Mouse (Mus musculus): ENCODE results near the gene Morc3. TPM values are rescaled to one million over a fixed set of nuclear protein-coding genes. Genes with fewer than 3 reads are reported as not detected.

Gene Morc3
- polyA plus RNA-seq, 1 experiment from 2014 or later, result 33.1 TPM

GRCm38 (mm10) chr16:93917712-93918678, 86.1 kb downstream of the Morc3 start:
- no peaks in the 10 kb centered on the region for H3K27me3 ChIP-seq
- H3K9me3 ChIP-seq, result no peaks in the 10 kb centered on the region
- H3K27ac ChIP-seq, result peak overlapping the region; percentile 18; the same call in 1 of the 2 replicates
- no peak overlapping the region for H3K4me3 ChIP-seq
- H3K36me3 ChIP-seq, result no peaks in the 10 kb centered on the region
- 27% methylated on average over 20 of the region's 22 CpGs for WGBS
- peaks cover 11% of the 10 kb centered on the region for H3K4me1 ChIP-seq
- H3K4me2 ChIP-seq, result peak overlapping the region; percentile 39
- no peak overlapping the region for H3K9ac ChIP-seq
- ATAC-seq (ENCODE audit: borderline replicate concordance, extremely low read depth, low FRiP score, low TSS enrichment), result peak; percentile 61; the same call in 1 of the 2 replicates

GRCm38 (mm10) chr16:93918679-93919060, 86.7 kb downstream of the Morc3 start:
- H3K4me3 ChIP-seq, result no peak overlapping the region
- whole genome bisulfite sequencing, result 60% methylated on average over 8 of the region's 8 CpGs

DNA sequence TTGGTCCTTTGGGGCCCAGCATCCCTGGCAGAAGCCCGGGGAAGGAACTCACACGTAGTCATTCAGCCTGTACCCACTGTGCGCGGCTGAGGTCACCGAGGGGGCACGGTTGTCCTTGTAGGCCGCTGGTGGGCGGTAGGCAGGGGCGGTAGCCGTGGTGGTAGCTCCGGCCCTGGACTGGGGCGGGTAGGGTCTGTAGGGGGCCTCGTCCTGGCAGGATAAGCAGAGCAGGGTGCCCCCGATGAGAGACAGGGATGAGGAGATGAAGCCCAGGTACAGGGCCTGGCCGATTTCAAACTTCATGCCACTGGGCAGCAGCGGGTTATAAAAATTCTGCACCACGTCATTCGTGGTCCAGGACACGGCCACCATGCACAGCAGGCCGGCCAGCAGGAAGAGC, 87.3 kb downstream of the Morc3 start:
- H3K4me1 ChIP-seq, result peaks cover 9% of the 10 kb centered on the region
- no peak overlapping the region for H3K9ac ChIP-seq
- H3K4me3 ChIP-seq, result no peak overlapping the region
- no peak overlapping the region for H3K27ac ChIP-seq
- H3K27me3 ChIP-seq, result no peaks in the 10 kb centered on the region
- 72% methylated on average over 20 of the region's 20 CpGs for WGBS
- no peak overlapping the region for H3K4me2 ChIP-seq
- ATAC-seq (ENCODE audit: borderline replicate concordance, extremely low read depth, low FRiP score, low TSS enrichment), result no peak
- H3K9me3 ChIP-seq, result no peaks in the 10 kb centered on the region
- H3K36me3 ChIP-seq, result no peaks in the 10 kb centered on the region

More at GRCm38 (mm10) chr16:93918679-93919060, 86.7 kb downstream of the Morc3 start:
- H3K4me1 ChIP-seq, result peaks cover 11% of the 10 kb centered on the region
- H3K9me3 ChIP-seq, result no peaks in the 10 kb centered on the region
- H3K27ac ChIP-seq, result no peak overlapping the region
- no peaks in the 10 kb centered on the region for H3K27me3 ChIP-seq
- peak overlapping the region; percentile 39 for H3K4me2 ChIP-seq
- no peak overlapping the region for H3K9ac ChIP-seq
- no peak for ATAC-seq (ENCODE audit: borderline replicate concordance, extremely low read depth, low FRiP score, low TSS enrichment)
- no peaks in the 10 kb centered on the region for H3K36me3 ChIP-seq

- no peak overlapping the region for H3K27ac ChIP-seq
- no peak overlapping the region for H3K4me3 ChIP-seq
- no peak for ATAC-seq (ENCODE audit: borderline replicate concordance, extremely low read depth, low FRiP score, low TSS enrichment)
- no peaks in the 10 kb centered on the region for H3K27me3 ChIP-seq
- WGBS, result 61% methylated on average over 4 of the region's 4 CpGs
- H3K4me1 ChIP-seq, result peaks cover 7% of the 10 kb centered on the region
- no peak overlapping the region for H3K4me2 ChIP-seq
- H3K36me3 ChIP-seq, result no peaks in the 10 kb centered on the region
- no peaks in the 10 kb centered on the region for H3K9me3 ChIP-seq
- H3K9ac ChIP-seq, result no peak overlapping the region
These were observed 88.8 kb downstream of the Morc3 start for GRCm38 (mm10) chr16:93920673-93921072.

DNA sequence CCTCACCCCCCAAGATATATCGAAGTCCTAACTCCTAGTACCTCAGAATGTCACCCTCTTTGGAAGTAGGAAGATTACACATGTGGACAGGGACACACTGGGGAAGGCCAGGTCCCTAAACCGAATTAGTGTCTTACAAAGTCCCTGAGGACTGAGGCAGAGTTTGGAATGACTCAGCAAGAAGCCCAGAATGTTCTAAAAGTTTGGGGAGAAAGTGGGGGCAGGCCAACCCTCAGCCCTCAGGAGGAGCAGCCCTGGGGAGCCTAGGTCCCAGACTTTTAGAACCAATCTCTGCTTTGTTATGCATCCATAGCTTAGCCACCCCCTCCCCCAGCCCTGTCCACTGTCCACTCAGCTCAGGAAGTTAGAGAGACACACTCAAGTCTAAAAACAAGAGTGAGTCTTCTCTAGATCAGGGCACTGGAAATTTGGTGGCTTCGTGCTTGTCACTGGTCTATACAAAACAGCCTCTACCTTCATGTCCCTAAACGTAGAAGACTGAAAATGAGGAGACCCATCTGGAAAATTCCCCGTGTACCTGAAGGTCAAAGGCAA, 91.0 kb downstream of the Morc3 start:
- no peaks in the 10 kb centered on the region for H3K36me3 ChIP-seq
- H3K4me3 ChIP-seq, result no peak overlapping the region
- H3K27ac ChIP-seq, result no peak overlapping the region
- ATAC-seq (ENCODE audit: borderline replicate concordance, extremely low read depth, low FRiP score, low TSS enrichment), result no peak
- H3K9me3 ChIP-seq, result no peaks in the 10 kb centered on the region
- H3K9ac ChIP-seq, result no peak overlapping the region
- no peaks in the 10 kb centered on the region for H3K27me3 ChIP-seq
- H3K4me2 ChIP-seq, result no peak overlapping the region
- H3K4me1 ChIP-seq, result peaks cover 3% of the 10 kb centered on the region
- WGBS, result 73% methylated on average over 5 of the region's 5 CpGs

DNA sequence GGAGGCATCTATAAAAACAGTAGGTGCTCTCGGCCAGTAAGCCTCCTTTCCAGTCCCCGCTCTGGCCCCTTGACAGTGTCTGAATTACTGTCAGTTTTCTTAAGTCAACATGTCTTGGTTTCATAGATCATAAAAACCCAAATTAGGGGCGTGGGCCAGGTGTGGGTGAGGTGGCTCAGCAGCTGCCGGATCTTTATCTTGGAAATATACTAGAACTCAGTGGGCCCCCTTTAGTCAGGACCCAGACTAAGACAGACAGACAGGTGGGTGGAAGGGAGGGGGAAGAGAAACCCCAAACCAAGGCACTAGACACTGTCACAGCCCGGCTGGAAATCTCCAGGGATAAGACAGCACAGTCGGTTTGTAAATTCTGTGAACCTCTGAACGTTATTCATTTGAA, 91.9 kb downstream of the Morc3 start:
- WGBS, result 63% methylated on average over 7 of the region's 7 CpGs
- H3K4me1 ChIP-seq, result no peaks in the 10 kb centered on the region

More for the DNA sequence above, 91.9 kb downstream of the Morc3 start:
- no peak overlapping the region for H3K4me2 ChIP-seq
- no peak overlapping the region for H3K4me3 ChIP-seq
- no peak overlapping the region for H3K27ac ChIP-seq
- H3K9me3 ChIP-seq, result no peaks in the 10 kb centered on the region
- no peak for ATAC-seq (ENCODE audit: borderline replicate concordance, extremely low read depth, low FRiP score, low TSS enrichment)
- H3K27me3 ChIP-seq, result no peaks in the 10 kb centered on the region
- H3K36me3 ChIP-seq, result no peaks in the 10 kb centered on the region
- no peak overlapping the region for H3K9ac ChIP-seq

Other genes with a start within 250 kb of the Morc3 start
- 11.8 and 13.3 TPM in 2 replicates for gene Setd4, start 228.1 kb upstream of the Morc3 start, polyA plus RNA-seq (2015; fragmentation: Nextera tagmentation; extraction: Ambion mirVana)
- gene Cbr1, start 226.3 kb upstream of the Morc3 start, polyA plus RNA-seq (2015; fragmentation: Nextera tagmentation; extraction: Ambion mirVana), result 92.9 and 95.5 TPM in 2 replicates
- gene Gm5678, start 204.0 kb upstream of the Morc3 start, polyA plus RNA-seq (2015; fragmentation: Nextera tagmentation; extraction: Ambion mirVana), result not detected in 2 replicates
- 7.2 and 7.6 TPM in 2 replicates for gene Cbr3, start 148.9 kb upstream of the Morc3 start, polyA plus RNA-seq (2015; fragmentation: Nextera tagmentation; extraction: Ambion mirVana)
- 14.2 and 16.7 TPM in 2 replicates for gene Dop1b, start 120.2 kb upstream of the Morc3 start, polyA plus RNA-seq (2015; fragmentation: Nextera tagmentation; extraction: Ambion mirVana)
- gene Chaf1b, start 51.8 kb downstream of the Morc3 start, polyA plus RNA-seq (2015; fragmentation: Nextera tagmentation; extraction: Ambion mirVana), result 80.1 and 81.8 TPM in 2 replicates
- gene Cldn14, start 176.7 kb downstream of the Morc3 start, polyA plus RNA-seq (2015; fragmentation: Nextera tagmentation; extraction: Ambion mirVana), result not detected in 2 replicates